Mouse (Mus musculus): ENCODE data around the gene Pced1b. TPM values are rescaled to one million over a fixed set of nuclear protein-coding genes. Genes with fewer than 3 reads are reported as not detected.

Gene Pced1b
- polyA plus RNA-seq, 1 experiment from 2014 or later = 8.5 TPM

DNA sequence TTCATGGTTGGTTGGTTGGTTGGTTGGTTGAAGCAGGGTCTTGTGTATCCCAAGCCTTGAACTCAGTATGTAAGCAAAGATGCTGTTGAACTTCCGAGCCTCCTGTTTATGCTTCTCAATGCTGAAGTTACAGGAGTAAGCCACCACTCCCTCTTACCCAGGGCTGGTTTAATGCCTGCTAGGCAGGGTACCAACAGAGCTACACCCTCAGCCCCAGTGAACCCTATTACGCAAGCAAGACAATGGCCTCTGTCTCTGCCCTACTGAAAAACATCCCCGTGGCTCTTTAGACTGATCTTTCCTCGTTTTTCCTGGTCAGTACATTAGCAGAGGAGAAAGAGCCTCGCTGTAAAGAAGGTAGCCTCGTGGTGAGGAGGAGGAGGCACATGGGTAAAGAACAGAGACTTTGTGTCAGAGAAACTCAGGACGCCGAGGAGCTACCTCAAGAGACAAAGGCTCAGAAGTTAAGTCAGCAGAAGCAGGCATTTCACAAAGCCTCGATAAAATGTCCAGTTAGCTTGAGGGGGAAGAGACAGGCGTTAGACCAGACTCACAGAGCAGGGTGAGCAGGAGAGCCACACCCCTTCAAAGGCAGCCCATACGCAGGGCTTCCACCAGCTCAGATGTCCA is 13.2 kb downstream of the Pced1b start:
- no peaks in the 10 kb centered on the region for H3K36me3 ChIP-seq (ENCODE audit: control insufficient read depth, insufficient read depth, low read length)
- H3K27me3 ChIP-seq (replicated peaks; ENCODE audit: control insufficient read depth, insufficient read depth, low read length) = no peaks in the 10 kb centered on the region
- no peak overlapping the region for H3K9ac ChIP-seq (ENCODE audit: low read depth, low read length)
- no peak overlapping the region for H3K27ac ChIP-seq (ENCODE audit: low read depth, low read length)
- no peaks in the 10 kb centered on the region for H3K9me3 ChIP-seq (ENCODE audit: control insufficient read depth, low read length)
- H3K4me3 ChIP-seq (ENCODE audit: low read depth, low read length) = no peak overlapping the region
- 70% methylated on average over 11 of the region's 11 CpGs for WGBS
- no peak overlapping the region for H3K4me2 ChIP-seq
- no peak for DNase-seq (ENCODE audit: low spot score)
- H3K4me1 ChIP-seq (replicated peaks; ENCODE audit: control insufficient read depth, insufficient read depth, low read length) = no peaks in the 10 kb centered on the region
- ATAC-seq (replicated peaks; ENCODE audit: low FRiP score) = no peak

DNA sequence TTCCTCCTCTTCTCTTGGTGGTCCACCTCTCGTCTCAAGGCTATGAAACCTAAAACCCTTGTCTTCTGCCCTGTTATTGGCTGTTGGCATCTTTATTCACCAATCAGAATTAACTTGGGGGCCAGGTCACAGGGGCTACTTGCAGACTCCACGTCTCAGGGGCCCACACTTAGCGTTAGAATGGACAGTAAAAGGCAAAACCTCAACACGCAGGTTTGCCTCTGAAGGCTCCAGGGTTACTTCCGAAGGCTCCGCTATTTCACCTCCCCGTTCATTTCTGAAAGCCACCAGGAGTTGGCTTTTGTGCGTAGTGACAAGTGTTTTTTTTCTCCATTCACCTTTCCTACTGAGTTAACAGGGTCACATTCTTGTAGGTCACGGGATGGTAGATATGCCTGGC is 15.3 kb downstream of the Pced1b start:
- 77% methylated on average over 9 of the region's 9 CpGs for WGBS
- H3K4me1 ChIP-seq (replicated peaks; ENCODE audit: control insufficient read depth, insufficient read depth, low read length) = no peaks in the 10 kb centered on the region
- no peak for DNase-seq (ENCODE audit: low spot score)
- H3K9ac ChIP-seq (ENCODE audit: low read depth, low read length) = no peak overlapping the region
- no peaks in the 10 kb centered on the region for H3K9me3 ChIP-seq (ENCODE audit: control insufficient read depth, low read length)
- H3K4me3 ChIP-seq (ENCODE audit: low read depth, low read length) = no peak overlapping the region
- no peaks in the 10 kb centered on the region for H3K36me3 ChIP-seq (ENCODE audit: control insufficient read depth, insufficient read depth, low read length)
- H3K4me2 ChIP-seq = no peak overlapping the region
- no peak for ATAC-seq (replicated peaks; ENCODE audit: low FRiP score)
- no peaks in the 10 kb centered on the region for H3K27me3 ChIP-seq (replicated peaks; ENCODE audit: control insufficient read depth, insufficient read depth, low read length)
- H3K27ac ChIP-seq (ENCODE audit: low read depth, low read length) = no peak overlapping the region

DNA sequence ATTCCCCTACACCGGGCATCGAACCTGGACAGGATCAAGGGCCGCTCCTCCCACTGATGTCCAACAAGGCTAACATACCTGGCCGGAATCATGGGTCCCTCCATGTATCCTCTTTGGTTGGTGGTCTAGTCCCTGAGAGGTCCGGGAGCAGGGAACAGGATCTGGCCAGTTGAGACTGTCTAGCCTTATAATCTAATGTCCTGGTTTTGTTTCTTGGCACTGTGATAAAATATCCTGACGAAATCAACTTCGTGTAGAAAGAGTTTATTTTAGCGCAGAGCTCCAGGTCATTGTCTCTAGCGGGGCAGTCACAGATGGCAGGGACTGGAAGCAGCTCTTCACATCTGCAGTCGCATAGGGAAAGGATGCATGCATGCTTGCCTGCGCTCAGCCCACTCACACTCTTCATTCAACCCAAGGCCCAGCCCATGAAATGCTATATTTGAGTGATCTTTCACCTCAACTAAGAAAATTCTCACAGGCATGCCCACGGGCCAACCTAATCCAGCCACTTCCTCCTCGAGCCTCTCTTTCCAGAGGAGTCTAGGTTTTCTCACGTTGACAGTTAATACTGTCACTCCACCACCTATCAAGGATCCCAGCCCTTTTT is 19.4 kb downstream of the Pced1b start:
- no peaks in the 10 kb centered on the region for H3K27me3 ChIP-seq (replicated peaks; ENCODE audit: control insufficient read depth, insufficient read depth, low read length)
- no peaks in the 10 kb centered on the region for H3K9me3 ChIP-seq (ENCODE audit: control insufficient read depth, low read length)
- no peaks in the 10 kb centered on the region for H3K36me3 ChIP-seq (ENCODE audit: control insufficient read depth, insufficient read depth, low read length)
- ATAC-seq (replicated peaks; ENCODE audit: low FRiP score) (no peak), DNase-seq (ENCODE audit: low spot score) (no peak)
- WGBS = 72% methylated on average over 14 of the region's 14 CpGs
- no peak overlapping the region for H3K4me3 ChIP-seq (ENCODE audit: low read depth, low read length)
- H3K27ac ChIP-seq (ENCODE audit: low read depth, low read length) = no peak overlapping the region
- H3K4me1 ChIP-seq (replicated peaks; ENCODE audit: control insufficient read depth, insufficient read depth, low read length) = no peaks in the 10 kb centered on the region
- no peak overlapping the region for H3K9ac ChIP-seq (ENCODE audit: low read depth, low read length)
- no peak overlapping the region for H3K4me2 ChIP-seq

DNA sequence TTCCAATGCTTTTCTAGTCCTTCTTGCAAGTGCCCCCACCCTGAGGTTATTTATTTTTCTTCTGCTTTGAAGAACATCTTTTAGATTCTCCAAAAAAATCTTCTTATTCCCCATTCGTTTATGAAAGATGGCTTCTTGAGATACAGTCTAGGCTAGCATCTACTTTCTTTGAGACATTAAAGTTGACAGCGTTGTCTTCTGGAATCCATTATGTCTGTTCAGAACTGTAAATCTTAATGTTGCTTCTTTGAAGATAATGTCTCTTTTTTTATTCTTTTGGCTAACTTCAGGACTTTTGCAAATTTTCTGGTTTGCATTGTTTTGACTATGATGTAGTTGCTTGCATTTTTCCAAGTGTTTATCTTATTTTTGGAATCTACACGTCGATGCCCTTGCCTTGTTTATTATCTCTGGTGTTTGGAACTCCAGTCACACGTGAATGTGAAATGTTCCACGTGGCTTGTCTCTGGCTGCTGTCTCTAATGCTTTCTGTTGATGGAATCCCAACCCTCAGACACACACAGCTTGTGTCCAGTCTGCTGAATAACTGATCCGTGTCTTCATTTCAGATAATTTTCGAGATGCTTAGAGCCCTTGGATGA is 20.3 kb downstream of the Pced1b start:
- H3K27ac ChIP-seq (ENCODE audit: low read depth, low read length) = no peak overlapping the region
- WGBS = 71% methylated on average over 8 of the region's 8 CpGs

DNA sequence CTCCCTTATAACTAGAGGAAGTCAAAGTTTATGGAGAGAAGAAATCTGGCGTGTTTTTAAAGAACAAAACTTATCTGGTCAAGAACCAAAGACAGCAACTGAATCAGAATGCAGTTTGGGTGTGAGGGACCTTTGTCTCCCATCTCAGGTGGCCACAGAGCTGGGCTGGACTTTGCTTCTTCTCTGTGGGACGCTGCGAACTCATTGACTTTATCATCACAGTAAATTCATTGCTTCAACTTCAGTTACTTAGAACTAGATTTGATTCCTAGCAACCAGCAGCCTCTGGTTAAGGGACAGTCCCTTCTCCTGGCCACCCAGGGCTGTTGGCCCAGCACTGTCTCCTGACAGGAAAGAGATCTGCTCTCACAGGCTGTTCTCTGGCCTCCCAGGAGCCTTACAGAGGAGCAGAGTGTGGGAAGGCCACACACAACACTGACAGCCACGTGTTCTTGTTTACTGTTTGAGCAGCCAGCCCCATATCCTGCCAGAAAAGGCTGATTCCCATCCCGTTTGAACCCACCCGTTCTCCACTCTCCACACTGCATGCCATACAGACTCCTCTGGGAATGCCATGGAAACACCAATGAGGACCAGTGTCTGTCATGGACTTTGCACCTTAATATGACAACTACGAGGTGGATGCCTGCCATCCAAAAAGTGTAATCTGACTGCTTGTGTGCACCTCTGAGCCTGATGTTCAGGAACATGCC is 25.2 kb downstream of the Pced1b start:
- H3K4me2 ChIP-seq = no peak overlapping the region
- no peaks in the 10 kb centered on the region for H3K9me3 ChIP-seq (ENCODE audit: control insufficient read depth, low read length)
- DNase-seq (ENCODE audit: low spot score) = no peak
- WGBS = 50% methylated on average over 7 of the region's 7 CpGs
- no peaks in the 10 kb centered on the region for H3K36me3 ChIP-seq (ENCODE audit: control insufficient read depth, insufficient read depth, low read length)
- no peak overlapping the region for H3K4me3 ChIP-seq (ENCODE audit: low read depth, low read length)
- H3K27ac ChIP-seq (ENCODE audit: low read depth, low read length) = no peak overlapping the region
- no peak overlapping the region for H3K9ac ChIP-seq (ENCODE audit: low read depth, low read length)
- H3K27me3 ChIP-seq (replicated peaks; ENCODE audit: control insufficient read depth, insufficient read depth, low read length) = no peaks in the 10 kb centered on the region
- no peaks in the 10 kb centered on the region for H3K4me1 ChIP-seq (replicated peaks; ENCODE audit: control insufficient read depth, insufficient read depth, low read length)
- ATAC-seq (replicated peaks; ENCODE audit: low FRiP score) = no peak

More for the DNA sequence above, 20.3 kb downstream of the Pced1b start:
- H3K9ac ChIP-seq (ENCODE audit: low read depth, low read length) = no peak overlapping the region
- H3K4me1 ChIP-seq (replicated peaks; ENCODE audit: control insufficient read depth, insufficient read depth, low read length) = no peaks in the 10 kb centered on the region
- H3K4me2 ChIP-seq = no peak overlapping the region
- DNase-seq (ENCODE audit: low spot score) = no peak
- no peak for ATAC-seq (replicated peaks; ENCODE audit: low FRiP score)
- no peaks in the 10 kb centered on the region for H3K27me3 ChIP-seq (replicated peaks; ENCODE audit: control insufficient read depth, insufficient read depth, low read length)
- no peaks in the 10 kb centered on the region for H3K36me3 ChIP-seq (ENCODE audit: control insufficient read depth, insufficient read depth, low read length)
- H3K4me3 ChIP-seq (ENCODE audit: low read depth, low read length) = no peak overlapping the region
- H3K9me3 ChIP-seq (ENCODE audit: control insufficient read depth, low read length) = no peaks in the 10 kb centered on the region

DNA sequence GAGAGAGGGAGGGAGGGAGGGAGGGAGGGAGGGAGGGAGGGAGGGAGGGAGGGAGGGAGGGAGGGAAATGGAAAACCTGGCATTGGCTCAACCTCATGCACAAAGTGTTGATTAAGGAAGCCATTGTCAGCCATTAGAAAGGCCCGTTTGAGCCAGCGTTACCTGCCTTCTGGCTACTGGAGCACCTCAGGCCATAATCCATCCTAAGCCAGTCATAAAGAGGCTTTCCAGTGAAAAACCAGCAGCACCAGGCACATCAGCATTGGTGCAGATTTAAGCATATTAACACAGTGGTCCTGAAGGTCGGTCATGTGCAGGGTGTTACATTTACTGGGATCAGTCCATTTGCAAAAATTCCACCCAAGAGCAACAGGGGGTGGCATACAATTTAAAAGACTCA is 25.9 kb downstream of the Pced1b start:
- 79% methylated on average over 3 of the region's 3 CpGs for whole genome bisulfite sequencing
- H3K4me1 ChIP-seq (replicated peaks; ENCODE audit: control insufficient read depth, insufficient read depth, low read length) = no peaks in the 10 kb centered on the region
- DNase-seq (ENCODE audit: low spot score) = no peak
- no peak for ATAC-seq (replicated peaks; ENCODE audit: low FRiP score)
- no peak overlapping the region for H3K27ac ChIP-seq (ENCODE audit: low read depth, low read length)
- H3K4me2 ChIP-seq = no peak overlapping the region
- no peaks in the 10 kb centered on the region for H3K9me3 ChIP-seq (ENCODE audit: control insufficient read depth, low read length)
- H3K9ac ChIP-seq (ENCODE audit: low read depth, low read length) = no peak overlapping the region
- no peak overlapping the region for H3K4me3 ChIP-seq (ENCODE audit: low read depth, low read length)
- H3K27me3 ChIP-seq (replicated peaks; ENCODE audit: control insufficient read depth, insufficient read depth, low read length) = no peaks in the 10 kb centered on the region
- H3K36me3 ChIP-seq (ENCODE audit: control insufficient read depth, insufficient read depth, low read length) = no peaks in the 10 kb centered on the region

DNA sequence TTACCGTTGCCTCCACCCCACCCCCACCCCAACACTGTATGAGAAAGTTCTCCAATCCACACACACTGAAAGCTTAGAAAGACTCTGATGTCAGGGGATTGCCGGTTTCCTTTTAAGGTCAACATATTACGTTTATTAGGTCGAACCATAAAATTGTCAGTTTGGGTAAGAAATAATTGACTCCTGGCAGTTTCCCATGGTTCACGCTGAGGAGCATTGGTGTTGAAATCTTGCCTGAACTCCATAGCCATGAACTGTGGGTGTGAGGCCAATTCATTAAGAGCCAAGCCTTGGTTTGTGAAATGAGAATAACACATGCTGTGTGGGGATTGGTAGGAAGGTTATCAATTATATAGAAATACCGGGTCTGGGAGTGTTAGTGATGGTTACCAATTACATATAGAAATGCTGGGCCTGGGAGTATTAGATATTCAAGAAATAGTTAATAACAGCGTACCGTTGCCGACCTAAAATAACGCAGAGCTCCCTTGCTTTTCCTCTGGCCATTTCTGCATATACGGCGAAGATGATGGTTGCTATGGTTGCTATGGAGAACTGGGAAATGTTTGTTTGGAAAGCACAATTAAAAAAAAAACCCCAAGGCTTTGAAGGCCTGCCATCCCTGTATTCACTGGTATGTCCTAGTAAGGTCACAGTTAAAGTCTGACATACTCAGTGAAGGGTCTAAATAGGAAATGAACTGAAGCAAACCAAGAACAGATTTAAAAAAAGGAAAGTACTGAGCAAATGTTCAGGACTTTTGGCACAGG is 28.9 kb downstream of the Pced1b start:
- no peaks in the 10 kb centered on the region for H3K36me3 ChIP-seq (ENCODE audit: control insufficient read depth, insufficient read depth, low read length)
- no peak overlapping the region for H3K9ac ChIP-seq (ENCODE audit: low read depth, low read length)
- H3K4me1 ChIP-seq (replicated peaks; ENCODE audit: control insufficient read depth, insufficient read depth, low read length) = no peaks in the 10 kb centered on the region
- H3K9me3 ChIP-seq (ENCODE audit: control insufficient read depth, low read length) = no peaks in the 10 kb centered on the region
- no peak for DNase-seq (ENCODE audit: low spot score)
- ATAC-seq (replicated peaks; ENCODE audit: low FRiP score) = no peak
- H3K27me3 ChIP-seq (replicated peaks; ENCODE audit: control insufficient read depth, insufficient read depth, low read length) = no peaks in the 10 kb centered on the region
- H3K4me3 ChIP-seq (ENCODE audit: low read depth, low read length) = no peak overlapping the region
- H3K4me2 ChIP-seq = no peak overlapping the region
- WGBS = 88% methylated on average over 12 of the region's 12 CpGs
- H3K27ac ChIP-seq (ENCODE audit: low read depth, low read length) = no peak overlapping the region

DNA sequence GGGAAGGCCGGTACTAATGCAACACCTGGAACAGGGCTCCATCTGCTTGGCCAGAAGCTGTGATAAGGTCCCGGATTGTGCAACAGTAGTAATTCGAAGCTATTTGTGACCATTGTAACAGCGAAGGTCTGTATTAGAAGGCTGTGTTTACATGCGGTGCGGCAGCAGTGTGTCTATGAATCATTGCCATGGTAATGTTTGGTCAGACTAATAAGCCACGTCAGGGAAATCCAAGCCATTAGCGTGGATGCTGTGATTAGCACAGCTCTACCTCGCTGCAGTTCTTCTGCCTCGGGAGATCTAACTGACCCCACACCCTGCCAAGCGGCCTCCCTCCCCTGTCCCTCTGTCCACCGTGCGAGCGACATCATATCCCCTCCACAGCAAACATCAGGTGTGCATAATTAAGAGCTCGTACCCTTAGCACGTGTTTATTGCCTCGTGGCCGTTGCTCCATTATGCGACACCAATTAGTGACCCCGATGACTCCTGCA is 29.8 kb downstream of the Pced1b start:
- H3K4me2 ChIP-seq = no peak overlapping the region
- H3K4me1 ChIP-seq (replicated peaks; ENCODE audit: control insufficient read depth, insufficient read depth, low read length) = no peaks in the 10 kb centered on the region
- DNase-seq (ENCODE audit: low spot score) = no peak
- no peak for ATAC-seq (replicated peaks; ENCODE audit: low FRiP score)
- H3K9ac ChIP-seq (ENCODE audit: low read depth, low read length) = no peak overlapping the region
- no peaks in the 10 kb centered on the region for H3K9me3 ChIP-seq (ENCODE audit: control insufficient read depth, low read length)
- WGBS = 77% methylated on average over 20 of the region's 20 CpGs
- H3K27ac ChIP-seq (ENCODE audit: low read depth, low read length) = no peak overlapping the region
- no peak overlapping the region for H3K4me3 ChIP-seq (ENCODE audit: low read depth, low read length)
- no peaks in the 10 kb centered on the region for H3K27me3 ChIP-seq (replicated peaks; ENCODE audit: control insufficient read depth, insufficient read depth, low read length)
- H3K36me3 ChIP-seq (ENCODE audit: control insufficient read depth, insufficient read depth, low read length) = no peaks in the 10 kb centered on the region
